Mouse (Mus musculus) spleen, adult 2 months (tissue): Measurements from ENCODE around the gene Cav2. TPM values are rescaled to one million over a fixed set of nuclear protein-coding genes. Genes with fewer than 3 reads are reported as not detected.

Source experiments
- DNase-seq, 2 experiments: peaks; one replicate each; pipeline versions ENCODE4 v3.0.0 to v3.0.0-alpha.2; 2012 to 2021; ENCODE audit warnings: low spot score in 2 of 2, low read depth in 1 of 2
- H3K27ac ChIP-seq: fragments of 200-500 bp; 2 replicates; pipeline ENCODE4 v1.5.1; 2012; ENCODE audit warnings: low read length, inconsistent platforms; ENCODE audit not compliant: insufficient read depth
- H3K27me3 ChIP-seq: fragments of 200-500 bp; 2 replicates; pipeline ENCODE4 v1.6.1; 2012; ENCODE audit warnings: mild to moderate bottlenecking, moderate library complexity, low read length, inconsistent platforms; ENCODE audit not compliant: control insufficient read depth, insufficient read depth
- H3K36me3 ChIP-seq: fragments of 200-500 bp; 2 replicates; pipeline ENCODE4 v1.6.1; 2012; ENCODE audit warnings: mild to moderate bottlenecking, low read length, inconsistent platforms; ENCODE audit not compliant: control insufficient read depth, insufficient read depth
- H3K4me1 ChIP-seq: fragments of 200-500 bp; 2 replicates; pipeline ENCODE4 v1.6.1; 2011; ENCODE audit warnings: inconsistent platforms; ENCODE audit not compliant: control insufficient read depth, insufficient read depth, insufficient read length
- H3K4me3 ChIP-seq: fragments of 200-500 bp; 2 replicates; pipeline ENCODE4 v1.5.1; 2011; ENCODE audit warnings: mild to moderate bottlenecking, inconsistent platforms; ENCODE audit not compliant: insufficient read depth, insufficient read length; ENCODE audit errors: extremely low read depth
- CTCF ChIP-seq: fragments of 200-500 bp; IDR thresholded peaks from 2 replicates; pipeline ENCODE4 v1.5.1; 2011; ENCODE audit warnings: mild to moderate bottlenecking, inconsistent platforms; ENCODE audit not compliant: insufficient read depth, insufficient read length, insufficient replicate concordance; ENCODE audit errors: extremely low read depth
- POLR2A ChIP-seq: fragments of 200-500 bp; IDR thresholded peaks from 2 replicates; pipeline ENCODE4 v1.6.1; 2011; ENCODE audit warnings: low read depth, low read length, inconsistent platforms
- WGBS: fragments of 180-500 bp; shearing (Covaris S2); methylation state at CpG from one replicate; pipeline ENCODE4 v1.1.7; 2018; 5-methylcytosine and 5-hydroxymethylcytosine counted together
- polyA plus RNA-seq: library from polyadenylated mRNA; depleted of rRNA; stranded (reverse); fragments of >200 nt; gene quantifications from 2 replicates; pipeline ENCODE4 v1.2.3, GENCODE M21; 2012; rRNA removed

Gene Cav2
- polyA plus RNA-seq, 1 experiment: 9.1 TPM

DNA sequence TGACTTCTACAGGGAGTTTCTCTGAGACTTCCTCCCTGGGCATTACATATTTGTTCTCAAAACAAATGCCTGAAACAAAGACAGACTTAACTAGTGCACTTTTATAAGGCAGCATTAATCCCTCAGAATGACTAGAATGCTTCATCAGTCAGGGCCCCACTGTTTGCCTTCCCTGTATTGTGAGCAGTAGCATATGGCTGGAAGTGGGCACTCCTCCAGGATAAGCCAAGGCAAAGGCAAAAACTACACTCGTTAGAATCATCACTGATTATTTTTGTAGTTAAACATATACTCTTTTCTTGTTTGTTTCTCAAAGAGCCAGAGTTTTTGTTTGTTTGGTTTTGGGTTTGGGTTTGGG lies 36.2 kb downstream of the Cav2 start:
- no peaks in the 10 kb centered on the region for H3K4me1 ChIP-seq
- no peak overlapping the region for H3K4me3 ChIP-seq
- no peak for DNase-seq
- no peaks in the 10 kb centered on the region for H3K27me3 ChIP-seq
- H3K36me3 ChIP-seq: no peaks in the 10 kb centered on the region
- 52% methylated on average over 1 of the region's 1 CpGs for WGBS
- TF ChIP-seq CTCF (no peak), POLR2A (no peak)
- no peak overlapping the region for H3K27ac ChIP-seq

DNA sequence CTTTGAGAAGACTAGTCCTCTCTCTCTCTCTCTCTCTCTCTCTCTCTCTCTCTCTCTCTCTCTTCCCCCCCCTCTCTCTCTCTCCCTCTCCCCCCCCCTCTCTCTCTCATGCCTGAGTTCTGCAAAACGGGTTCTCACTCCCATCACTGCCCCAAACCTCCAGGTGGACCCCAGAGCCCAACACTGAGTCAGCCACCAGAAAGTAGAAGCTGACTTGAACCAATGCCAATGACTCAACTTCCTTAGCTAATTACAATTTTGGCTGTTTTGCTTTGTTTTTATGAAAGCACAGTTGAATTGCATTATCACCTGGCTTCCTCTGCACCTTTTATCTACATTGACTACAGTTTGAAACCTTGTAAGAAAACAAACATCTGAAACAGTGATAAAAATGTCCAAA lies 37.0 kb downstream of the Cav2 start:
- 14% methylated on average over 1 of the region's 1 CpGs for WGBS

DNA sequence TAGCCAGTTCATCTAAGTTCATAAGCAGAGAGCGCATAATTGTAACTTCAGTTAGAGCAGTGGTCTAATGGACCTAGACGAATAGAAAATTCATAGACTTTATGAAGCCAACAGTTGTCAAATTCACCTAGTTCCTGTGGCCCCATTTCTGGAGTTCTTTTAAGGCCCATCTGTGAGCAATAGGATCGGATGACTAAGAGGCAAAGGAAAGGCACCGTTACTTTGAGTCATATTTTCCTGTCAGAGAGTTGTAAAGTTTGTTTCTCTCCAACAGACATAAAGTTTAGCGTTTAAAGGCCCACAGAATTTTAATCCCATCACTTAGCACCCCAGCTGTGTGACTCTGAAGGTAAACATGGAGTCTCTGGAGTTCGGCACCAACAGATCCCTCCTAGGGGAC lies 41.0 kb downstream of the Cav2 start:
- DNase-seq: no peak
- TF ChIP-seq POLR2A (no peak), CTCF (no peak)
- Histone ChIP-seq H3K4me1 (no peaks in the 10 kb centered on the region), H3K36me3 (no peaks in the 10 kb centered on the region), H3K4me3 (no peak overlapping the region), H3K27ac (no peak overlapping the region), H3K27me3 (no peaks in the 10 kb centered on the region)
- 81% methylated on average over 6 of the region's 6 CpGs for WGBS

More for the DNA sequence above, 37.0 kb downstream of the Cav2 start:
- no peak for DNase-seq
- Histone ChIP-seq H3K36me3 (no peaks in the 10 kb centered on the region), H3K27ac (no peak overlapping the region), H3K4me1 (no peaks in the 10 kb centered on the region), H3K4me3 (no peak overlapping the region), H3K27me3 (no peaks in the 10 kb centered on the region)
- no peak for TF ChIP-seq POLR2A
- TF ChIP-seq CTCF: no peak

DNA sequence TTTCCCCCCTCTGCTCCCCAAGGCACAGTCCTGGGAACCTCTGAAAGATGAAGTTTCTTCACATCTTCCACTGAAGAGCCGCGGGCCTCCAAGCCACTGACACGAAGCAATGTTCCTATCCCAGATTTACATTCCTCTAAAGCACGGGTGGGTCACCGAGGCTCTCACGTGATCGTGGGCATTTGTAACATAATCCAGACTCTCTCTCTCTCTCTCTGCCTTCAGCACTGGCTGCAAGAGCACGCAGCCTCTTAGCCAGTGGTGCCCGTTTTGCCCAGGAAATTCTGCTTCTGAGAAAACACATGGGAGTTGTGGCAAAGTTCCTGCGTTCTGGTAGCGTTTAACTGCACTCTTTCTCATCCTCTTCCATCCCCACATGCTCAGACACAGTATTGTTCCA lies 46.2 kb downstream of the Cav2 start:
- no peak for DNase-seq
- Histone ChIP-seq H3K36me3 (no peaks in the 10 kb centered on the region), H3K27me3 (no peaks in the 10 kb centered on the region), H3K4me1 (no peaks in the 10 kb centered on the region), H3K27ac (no peak overlapping the region), H3K4me3 (no peak overlapping the region)
- TF ChIP-seq POLR2A (no peak), CTCF (no peak)
- 84% methylated on average over 11 of the region's 11 CpGs for WGBS

DNA sequence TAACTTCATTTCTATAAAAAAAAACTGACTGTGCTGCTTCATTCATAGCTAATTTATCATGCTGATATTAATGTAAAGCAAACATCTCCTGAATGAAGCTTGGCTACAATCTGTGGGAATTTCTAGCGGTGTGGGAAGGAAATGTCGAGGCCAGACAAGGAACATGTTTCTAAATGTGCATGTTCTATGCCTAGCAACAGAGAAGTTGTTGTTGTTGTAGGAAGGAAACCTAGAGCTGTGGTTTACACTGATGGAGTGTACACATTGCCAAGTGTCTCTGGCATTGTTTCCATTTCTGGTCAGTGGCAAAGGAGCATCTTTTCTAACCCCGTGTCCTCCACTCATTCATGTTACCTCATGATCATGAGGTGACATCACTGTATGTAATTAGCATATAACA lies 48.8 kb downstream of the Cav2 start:
- no peaks in the 10 kb centered on the region for H3K36me3 ChIP-seq
- no peaks in the 10 kb centered on the region for H3K4me1 ChIP-seq
- DNase-seq: no peak
- H3K27me3 ChIP-seq: no peaks in the 10 kb centered on the region
- WGBS: 24% methylated on average over 3 of the region's 3 CpGs
- no peak overlapping the region for H3K27ac ChIP-seq
- TF ChIP-seq POLR2A: no peak
- no peak for TF ChIP-seq CTCF
- H3K4me3 ChIP-seq: no peak overlapping the region

DNA sequence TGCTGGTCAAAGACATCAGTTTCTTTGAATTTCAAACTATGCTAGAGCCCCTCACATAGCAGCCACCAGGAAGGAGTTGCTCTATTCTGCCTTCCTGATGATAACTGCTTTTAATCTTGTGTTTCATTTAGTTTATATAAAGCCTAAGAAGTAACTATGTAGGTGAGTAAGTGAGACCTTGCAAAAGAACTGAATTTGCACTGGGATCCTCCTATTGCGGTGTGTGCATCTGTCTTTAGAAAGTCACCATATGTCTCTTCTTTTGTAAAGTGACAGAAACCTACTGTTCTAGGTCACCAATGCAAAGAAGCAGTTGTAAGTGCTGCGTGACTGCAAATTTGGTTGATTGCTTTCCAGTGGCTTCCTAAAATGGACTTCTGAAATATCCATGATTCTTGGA lies 56.7 kb downstream of the Cav2 start:
- 93% methylated on average over 2 of the region's 2 CpGs for WGBS
- no peak for DNase-seq
- no peaks in the 10 kb centered on the region for H3K4me1 ChIP-seq
- H3K27ac ChIP-seq: no peak overlapping the region
- TF ChIP-seq POLR2A (no peak), CTCF (no peak)
- no peak overlapping the region for H3K4me3 ChIP-seq
- no peaks in the 10 kb centered on the region for H3K36me3 ChIP-seq
- H3K27me3 ChIP-seq: no peaks in the 10 kb centered on the region

Other genes with a start within 250 kb of the Cav2 start
- gene Tes, start 216.0 kb upstream of the Cav2 start, polyA plus RNA-seq: 20.7 and 22.6 TPM in 2 replicates
- gene Cav1, start 25.1 kb downstream of the Cav2 start, polyA plus RNA-seq: 60.7 and 61.8 TPM in 2 replicates
- gene Met, start 182.6 kb downstream of the Cav2 start, polyA plus RNA-seq: 2.0 and 2.3 TPM in 2 replicates